Mouse (Mus musculus): ENCODE data around the gene Ctnnal1.

DNA sequence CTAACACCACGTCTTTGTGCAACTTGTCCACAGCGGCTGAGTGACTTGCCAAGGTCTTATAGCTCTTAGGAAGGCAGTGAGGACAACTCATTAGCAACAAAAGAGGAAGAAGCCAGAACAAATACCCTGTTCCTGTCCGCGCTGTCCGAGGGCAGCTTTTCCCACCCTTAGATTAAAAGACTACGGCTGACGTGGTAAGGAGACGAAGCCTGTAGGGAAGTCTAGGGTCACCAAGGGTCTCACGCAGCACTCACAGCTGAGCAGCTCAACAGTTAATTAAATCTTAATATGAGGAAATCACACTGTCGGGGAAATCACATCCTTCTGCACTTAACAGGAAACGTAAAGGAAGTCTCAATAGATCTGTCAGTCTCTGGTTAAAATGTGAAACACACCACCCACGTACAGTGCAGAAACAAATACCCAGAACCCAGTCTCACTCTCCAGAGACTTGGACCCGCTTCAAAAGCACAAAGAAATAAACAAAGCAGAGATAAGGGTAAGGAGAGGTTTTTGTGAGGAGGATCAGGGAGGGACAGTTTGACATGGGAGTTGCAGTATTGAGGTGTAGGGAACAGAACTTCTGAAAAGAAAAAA lies 33.9 kb downstream of the Ctnnal1 start:
- TF ChIP-seq CTCF (IDR thresholded peaks at IDR 0.05; ENCODE audit: low read depth) (no peak), EP300 (optimal IDR thresholded peaks at IDR 0.05) (no peak)
